Mouse (Mus musculus): Measurements from ENCODE around the gene Lce1b. TPM values are rescaled to one million over a fixed set of nuclear protein-coding genes. Genes with fewer than 3 reads are reported as not detected.
"Not testable (repeated sequence)": the region's sequence is repeated elsewhere in the genome, so short reads cannot be mapped to it uniquely, and the experiment has no call there.

Gene Lce1b
- not detected in 2 replicates for polyA plus RNA-seq (2012; rRNA removed)

- no peak for DNase-seq (ENCODE audit: low spot score)
Measured at GRCm38 (mm10) chr3:92656826-92657225, at the start of gene Lce1b. Lce1b (minus strand) TSS chr3:92656926.

GRCm38 (mm10) chr3:92694613-92695012 lies 37.9 kb upstream of the Lce1b start:
- no peak for DNase-seq (ENCODE audit: low spot score)

GRCm38 (mm10) chr3:92691688-92692087 lies 35.0 kb upstream of the Lce1b start:
- no peak for DNase-seq (ENCODE audit: low spot score)

- DNase-seq (ENCODE audit: low spot score) = not testable (repeated sequence)
Measured at GRCm38 (mm10) chr3:92689154-92689553, 32.4 kb upstream of the Lce1b start.

GRCm38 (mm10) chr3:92687110-92687509 lies 30.4 kb upstream of the Lce1b start, which contains the start of gene Lce1d:
Lce1d (minus strand) TSS chr3:92687210.
- no peak for DNase-seq (ENCODE audit: low spot score)

GRCm38 (mm10) chr3:92678947-92679346 lies 22.2 kb upstream of the Lce1b start, which contains the start of gene Lce1c:
Lce1c (plus strand) TSS chr3:92679247.
- no peak for DNase-seq (ENCODE audit: low spot score)

GRCm38 (mm10) chr3:92670215-92670614 lies 13.5 kb upstream of the Lce1b start, which contains the start of gene Lce1a2:
Lce1a2 (minus strand) TSS chr3:92670315.
- no peak for DNase-seq (ENCODE audit: low spot score)

GRCm38 (mm10) chr3:92648207-92648606 lies 8.5 kb downstream of the Lce1b start, which contains the start of gene Lce1a1:
Lce1a1 (minus strand) TSS chr3:92648307.
- DNase-seq (ENCODE audit: low spot score) = no peak

GRCm38 (mm10) chr3:92639854-92640253 lies 16.9 kb downstream of the Lce1b start:
- DNase-seq (ENCODE audit: low spot score) = no peak

GRCm38 (mm10) chr3:92638653-92638991 lies 18.1 kb downstream of the Lce1b start:
- DNase-seq (ENCODE audit: low spot score) = no peak

GRCm38 (mm10) chr3:92637745-92638652 lies 18.7 kb downstream of the Lce1b start:
- DNase-seq (ENCODE audit: low spot score) = no peak

GRCm38 (mm10) chr3:92621560-92621959 lies 35.2 kb downstream of the Lce1b start, which contains the start of gene Lce6a:
Lce6a (minus strand) TSS chr3:92621660.
- DNase-seq (ENCODE audit: low spot score) = no peak

- DNase-seq (ENCODE audit: low spot score) = no peak
Measured at GRCm38 (mm10) chr3:92609804-92610203, 46.9 kb downstream of the Lce1b start.

- no peak for DNase-seq (ENCODE audit: low spot score)
Measured at GRCm38 (mm10) chr3:92607392-92607791, 49.3 kb downstream of the Lce1b start, which contains the start of gene 2210017I01Rik. 2210017I01Rik (minus strand) TSS chr3:92607492.

Other genes with a start within 250 kb of the Lce1b start
- not detected in 2 replicates for gene Sprr2i, start 248.9 kb downstream of the Lce1b start, polyA plus RNA-seq (2012; rRNA removed)
- gene Sprr2j-ps, start 238.8 kb downstream of the Lce1b start, polyA plus RNA-seq (2012; rRNA removed) = not detected in 2 replicates
- 9.5 and 10.7 TPM in 2 replicates for gene Gm9774, start 227.5 kb downstream of the Lce1b start, polyA plus RNA-seq (2012; rRNA removed)
- not detected in 2 replicates for gene Sprr2k, start 224.3 kb downstream of the Lce1b start, polyA plus RNA-seq (2012; rRNA removed)
- not detected in 2 replicates for gene Sprr1b, start 218.1 kb downstream of the Lce1b start, polyA plus RNA-seq (2012; rRNA removed)
- gene Sprr3, start 198.2 kb downstream of the Lce1b start, polyA plus RNA-seq (2012; rRNA removed) = 0.17 and 0.18 TPM in 2 replicates
- 1,821 and 2,005 TPM in 2 replicates for gene Sprr1a, start 171.0 kb downstream of the Lce1b start, polyA plus RNA-seq (2012; rRNA removed)
- not detected in 2 replicates for gene Sprr4, start 156.4 kb downstream of the Lce1b start, polyA plus RNA-seq (2012; rRNA removed)
- gene 2310046K23Rik, start 122.4 kb downstream of the Lce1b start, polyA plus RNA-seq (2012; rRNA removed) = not detected in 2 replicates
- gene Ivl, start 83.2 kb downstream of the Lce1b start, polyA plus RNA-seq (2012; rRNA removed) = 233 and 291 TPM in 2 replicates
- gene Smcp, start 67.9 kb downstream of the Lce1b start, polyA plus RNA-seq (2012; rRNA removed) = 0.18 TPM in 1 of 2 replicates, not detected in the other
- gene 2210017I01Rik, start 49.4 kb downstream of the Lce1b start, polyA plus RNA-seq (2012; rRNA removed) = not detected in 2 replicates
- 1.2 and 1.3 TPM in 2 replicates for gene Lce6a, start 35.3 kb downstream of the Lce1b start, polyA plus RNA-seq (2012; rRNA removed)
- not detected in 2 replicates for gene Lce1a1, start 8.6 kb downstream of the Lce1b start, polyA plus RNA-seq (2012; rRNA removed)
- gene Lce1a2, start 13.4 kb upstream of the Lce1b start, polyA plus RNA-seq (2012; rRNA removed) = not detected in 2 replicates
- 0.15 and 0.33 TPM in 2 replicates for gene Lce1c, start 22.3 kb upstream of the Lce1b start, polyA plus RNA-seq (2012; rRNA removed)
- not detected in 2 replicates for gene Lce1d, start 30.3 kb upstream of the Lce1b start, polyA plus RNA-seq (2012; rRNA removed)
- not detected in 2 replicates for gene Lce1e, start 52.1 kb upstream of the Lce1b start, polyA plus RNA-seq (2012; rRNA removed)
- not detected in 2 replicates for gene Lce1f, start 63.4 kb upstream of the Lce1b start, polyA plus RNA-seq (2012; rRNA removed)
- not detected in 2 replicates for gene Gm38119, start 82.2 kb upstream of the Lce1b start, polyA plus RNA-seq (2012; rRNA removed)
- not detected in 2 replicates for gene Lce1g, start 95.4 kb upstream of the Lce1b start, polyA plus RNA-seq (2012; rRNA removed)
- gene Lce1h, start 108.1 kb upstream of the Lce1b start, polyA plus RNA-seq (2012; rRNA removed) = not detected in 2 replicates
- not detected in 2 replicates for gene Lce1i, start 122.0 kb upstream of the Lce1b start, polyA plus RNA-seq (2012; rRNA removed)
- not detected in 2 replicates for gene Lce1j, start 133.6 kb upstream of the Lce1b start, polyA plus RNA-seq (2012; rRNA removed)
- gene Lce1k, start 151.0 kb upstream of the Lce1b start, polyA plus RNA-seq (2012; rRNA removed) = not detected in 2 replicates
- not detected in 2 replicates for gene Kprp, start 170.3 kb upstream of the Lce1b start, polyA plus RNA-seq (2012; rRNA removed)
- not detected in 2 replicates for gene Lce1l, start 194.4 kb upstream of the Lce1b start, polyA plus RNA-seq (2012; rRNA removed)
- not detected in 2 replicates for gene 2310050C09Rik, start 213.3 kb upstream of the Lce1b start, polyA plus RNA-seq (2012; rRNA removed)

Measured in urinary bladder, adult 2 months (tissue).